Mouse (Mus musculus) midbrain, embryonic 10.5 days (tissue): Measurements from ENCODE around the gene Gstm4. TPM values are rescaled to one million over a fixed set of nuclear protein-coding genes. Genes with fewer than 3 reads are reported as not detected.

ENCODE experiments used
- DNase-seq: peaks from one replicate; pipeline ENCODE4 v3.0.0-alpha.2; 2017; ENCODE audit warnings: low spot score
- H3K27ac ChIP-seq: fragments of 300-500 bp; sonication (generic); replicated peaks from 2 replicates; pipeline ENCODE4 v1.5.1; 2016; ENCODE audit warnings: mild to moderate bottlenecking
- H3K27me3 ChIP-seq: fragments of 300-500 bp; sonication (generic); 2 replicates; pipeline ENCODE4 v1.6.1; 2016; ENCODE audit warnings: low read depth, mild to moderate bottlenecking; ENCODE audit not compliant: poor library complexity, severe bottlenecking
- H3K36me3 ChIP-seq: fragments of 300-500 bp; sonication (generic); 2 replicates; pipeline ENCODE4 v1.6.1; 2016; ENCODE audit warnings: mild to moderate bottlenecking, moderate library complexity
- H3K4me1 ChIP-seq: fragments of 300-500 bp; sonication (generic); 2 replicates; pipeline ENCODE4 v1.6.1; 2016
- H3K4me3 ChIP-seq: fragments of 300-500 bp; sonication (generic); 2 replicates; pipeline ENCODE4 v1.5.1; 2016; ENCODE audit warnings: mild to moderate bottlenecking, moderate library complexity
- H3K9me3 ChIP-seq: fragments of 300-500 bp; sonication (generic); replicated peaks from 2 replicates; pipeline ENCODE4 v1.6.1; 2016; ENCODE audit warnings: mild to moderate bottlenecking
- WGBS: fragments of 180-500 bp; shearing (Covaris S2); methylation state at CpG from one replicate; pipeline ENCODE4 v1.1.7; 2016; 5-methylcytosine and 5-hydroxymethylcytosine counted together
- polyA plus RNA-seq: library from polyadenylated mRNA; unstranded; fragments of >200 nt; fragmentation: Nextera tagmentation; extraction: Ambion mirVana; gene quantifications from 2 replicates; pipeline ENCODE4 v1.2.1, GENCODE M21; 2016

Gene Gstm4
- polyA plus RNA-seq, 1 experiment from 2014 or later = 12.4 TPM

DNA sequence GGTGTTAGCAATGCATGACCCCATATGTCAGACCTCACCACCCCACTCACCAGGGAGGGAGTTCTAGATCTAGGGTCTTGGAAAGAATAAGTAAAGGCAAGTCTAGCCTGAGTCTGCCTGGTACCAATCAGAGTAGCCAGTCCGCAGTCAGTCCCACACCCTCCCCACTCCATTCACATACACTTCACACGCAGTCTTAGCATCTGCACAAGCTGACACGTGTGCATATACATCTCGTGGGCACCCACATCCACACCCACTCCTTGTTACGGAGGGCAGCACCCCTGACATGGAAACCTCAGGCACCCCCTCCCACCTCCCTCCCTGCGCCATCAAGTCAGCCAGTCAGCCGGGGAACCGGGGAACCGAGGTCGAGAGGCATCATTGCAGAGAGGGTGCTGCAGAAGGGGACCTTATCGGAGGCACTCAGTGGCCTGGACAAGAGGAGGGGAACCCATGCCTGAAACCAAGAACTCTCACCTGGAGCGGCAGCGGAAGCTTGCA, 40.1 kb upstream of the Gstm4 start:
- 22% methylated on average over 13 of the region's 13 CpGs for WGBS
- Histone ChIP-seq H3K9me3 (no peaks in the 10 kb centered on the region), H3K27ac (peak overlapping the region; percentile 94), H3K4me1 (peaks cover 75% of the 10 kb centered on the region), H3K4me3 (peak overlapping the region; percentile 91), H3K27me3 (peaks cover 17% of the 10 kb centered on the region), H3K36me3 (peaks cover 12% of the 10 kb centered on the region)
- DNase-seq = no peak

DNA sequence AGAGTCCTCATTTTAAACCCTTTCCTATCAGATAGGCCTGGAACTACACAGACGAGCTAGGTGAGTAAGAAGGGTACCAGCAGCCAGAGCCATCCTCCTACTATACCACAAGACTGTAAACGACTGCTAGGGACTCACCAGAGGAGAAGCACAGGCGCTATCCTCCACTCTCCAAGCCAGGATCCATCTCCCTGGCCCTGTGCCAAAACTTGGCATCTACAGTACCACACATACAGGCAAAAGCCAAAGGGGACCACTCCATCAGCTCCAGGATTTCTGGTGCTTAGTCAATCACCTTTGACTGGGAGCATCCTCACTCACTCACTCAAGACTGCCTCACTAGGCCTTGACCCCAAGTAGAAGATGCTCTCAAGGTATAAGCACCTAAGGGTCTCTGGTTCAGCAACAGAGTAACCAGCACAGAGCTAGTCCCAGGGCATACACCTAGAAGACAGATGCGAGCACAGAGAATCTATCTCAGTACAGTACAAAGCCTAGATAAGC, 39.3 kb upstream of the Gstm4 start:
- Histone ChIP-seq H3K4me3 (peak overlapping the region; percentile 91; the same call in 1 of the 2 replicates), H3K9me3 (no peaks in the 10 kb centered on the region), H3K4me1 (peaks cover 68% of the 10 kb centered on the region), H3K27me3 (peaks cover 8% of the 10 kb centered on the region; the same call in 1 of the 2 replicates), H3K27ac (no peak overlapping the region), H3K36me3 (peaks cover 20% of the 10 kb centered on the region)
- DNase-seq = no peak
- WGBS = 83% methylated on average over 4 of the region's 4 CpGs

DNA sequence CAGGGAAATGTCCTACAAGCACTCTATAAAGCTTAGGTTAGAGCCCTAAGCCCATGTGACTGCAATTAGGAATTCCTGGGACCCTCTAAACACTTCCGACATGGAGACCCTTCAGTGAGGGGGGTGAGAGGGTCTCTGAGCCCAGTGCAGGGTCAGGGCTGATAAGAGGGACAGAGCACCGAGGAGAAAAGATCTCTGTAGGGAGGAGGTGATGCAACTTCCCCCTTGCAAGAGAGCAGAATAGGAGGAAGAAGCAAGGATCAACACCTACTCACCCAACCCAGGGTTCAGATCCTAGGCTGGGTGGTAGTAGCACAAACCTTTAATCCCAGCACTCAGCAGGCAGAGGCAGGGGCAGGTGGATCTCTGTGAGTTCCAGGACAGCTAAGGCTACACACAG, 38.5 kb upstream of the Gstm4 start:
- Histone ChIP-seq H3K9me3 (no peaks in the 10 kb centered on the region), H3K27me3 (peaks cover 5% of the 10 kb centered on the region; the same call in 1 of the 2 replicates), H3K4me3 (no peak overlapping the region; the same call in 1 of the 2 replicates), H3K27ac (peak overlapping the region; percentile 71; the same call in 1 of the 2 replicates), H3K4me1 (peaks cover 64% of the 10 kb centered on the region), H3K36me3 (peaks cover 27% of the 10 kb centered on the region)
- no peak for DNase-seq
- WGBS = 64% methylated on average over 2 of the region's 2 CpGs

DNA sequence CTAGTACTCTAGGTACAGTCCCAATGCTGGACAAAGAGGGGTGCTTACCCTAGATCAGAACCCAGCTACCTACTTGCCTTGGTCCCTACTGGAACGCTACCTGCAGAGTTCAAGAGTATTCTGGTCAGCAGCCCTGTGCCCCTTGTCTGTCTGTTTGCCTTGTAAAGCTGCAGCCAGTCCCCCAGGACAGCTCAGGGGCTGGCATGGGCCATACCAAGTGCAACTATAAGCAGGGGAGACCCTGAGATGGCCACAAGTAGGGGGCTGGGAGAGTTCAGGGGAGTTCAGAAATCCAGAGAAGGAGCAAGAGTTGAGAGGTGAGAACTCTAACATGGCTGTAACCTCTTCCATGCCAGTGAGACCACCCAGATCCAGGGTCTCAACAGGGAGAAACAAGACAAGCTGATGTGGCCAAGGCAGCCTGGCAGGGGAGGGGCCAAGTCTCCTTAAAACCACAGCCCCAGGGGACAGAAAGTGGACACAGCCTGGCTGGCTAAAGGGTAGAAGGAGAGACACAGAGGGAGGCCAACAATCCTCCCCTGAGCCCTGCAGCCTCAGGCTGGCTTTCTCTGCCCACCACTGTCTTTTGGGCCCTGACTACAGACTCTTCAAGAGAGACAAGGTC, 37.7 kb upstream of the Gstm4 start:
- WGBS = 71% methylated on average over 1 of the region's 1 CpGs
- Histone ChIP-seq H3K36me3 (peaks cover 35% of the 10 kb centered on the region), H3K4me1 (peaks cover 63% of the 10 kb centered on the region), H3K9me3 (no peaks in the 10 kb centered on the region), H3K4me3 (peak overlapping the region; percentile 23; the same call in 1 of the 2 replicates), H3K27ac (peak overlapping the region; percentile 71), H3K27me3 (peaks cover 3% of the 10 kb centered on the region; the same call in 1 of the 2 replicates)
- DNase-seq = peak; percentile 29

DNA sequence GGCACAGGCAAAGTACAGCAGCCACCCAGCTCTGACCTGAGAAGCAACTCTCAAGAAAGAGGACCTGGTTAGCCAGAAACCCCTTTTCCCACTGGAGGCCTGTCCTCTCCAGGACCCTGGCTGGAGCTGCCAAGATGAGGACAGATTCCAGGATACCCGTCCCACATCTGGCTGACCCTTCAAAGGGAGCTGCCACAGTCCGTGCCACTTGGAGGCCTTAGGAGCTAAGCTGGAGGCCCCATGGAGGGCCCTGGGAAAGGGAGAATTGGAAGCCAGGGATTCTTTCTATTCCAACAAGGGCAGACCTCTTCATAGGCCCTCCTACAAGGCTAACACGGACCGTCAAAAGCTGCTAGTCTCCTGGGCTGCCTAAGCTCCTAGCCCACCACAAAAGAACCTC, 37.0 kb upstream of the Gstm4 start:
- Histone ChIP-seq H3K4me1 (peaks cover 56% of the 10 kb centered on the region), H3K27ac (peak overlapping the region; percentile 71), H3K27me3 (no peaks in the 10 kb centered on the region), H3K36me3 (peaks cover 42% of the 10 kb centered on the region), H3K4me3 (peak overlapping the region; percentile 23; the same call in 1 of the 2 replicates), H3K9me3 (no peaks in the 10 kb centered on the region)
- WGBS = 61% methylated on average over 4 of the region's 4 CpGs
- DNase-seq = no peak

DNA sequence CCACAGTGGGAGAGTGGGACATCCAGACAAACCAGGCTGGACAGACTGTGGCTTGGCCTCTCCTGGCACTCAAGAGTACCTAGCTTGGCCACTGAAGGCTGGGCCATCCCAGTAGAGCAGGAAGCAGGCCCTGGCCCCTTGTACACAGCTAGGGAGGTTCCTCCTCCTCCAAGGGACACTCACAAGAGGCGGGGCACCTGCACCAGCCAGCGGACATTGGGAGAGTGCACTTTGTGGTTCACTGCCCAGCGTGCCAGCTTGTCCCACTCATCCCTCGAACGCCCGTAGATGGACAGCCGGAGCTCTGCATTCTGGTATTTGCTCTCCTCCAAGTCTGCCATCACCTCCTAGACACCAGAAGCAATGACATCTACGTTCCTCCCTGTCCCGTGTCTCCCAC, 32.1 kb upstream of the Gstm4 start:
- Histone ChIP-seq H3K9me3 (no peaks in the 10 kb centered on the region), H3K27ac (no peak overlapping the region), H3K4me3 (no peak overlapping the region), H3K27me3 (no peaks in the 10 kb centered on the region), H3K36me3 (peaks cover 83% of the 10 kb centered on the region), H3K4me1 (peaks cover 13% of the 10 kb centered on the region)
- 92% methylated on average over 9 of the region's 9 CpGs for WGBS
- DNase-seq = no peak

DNA sequence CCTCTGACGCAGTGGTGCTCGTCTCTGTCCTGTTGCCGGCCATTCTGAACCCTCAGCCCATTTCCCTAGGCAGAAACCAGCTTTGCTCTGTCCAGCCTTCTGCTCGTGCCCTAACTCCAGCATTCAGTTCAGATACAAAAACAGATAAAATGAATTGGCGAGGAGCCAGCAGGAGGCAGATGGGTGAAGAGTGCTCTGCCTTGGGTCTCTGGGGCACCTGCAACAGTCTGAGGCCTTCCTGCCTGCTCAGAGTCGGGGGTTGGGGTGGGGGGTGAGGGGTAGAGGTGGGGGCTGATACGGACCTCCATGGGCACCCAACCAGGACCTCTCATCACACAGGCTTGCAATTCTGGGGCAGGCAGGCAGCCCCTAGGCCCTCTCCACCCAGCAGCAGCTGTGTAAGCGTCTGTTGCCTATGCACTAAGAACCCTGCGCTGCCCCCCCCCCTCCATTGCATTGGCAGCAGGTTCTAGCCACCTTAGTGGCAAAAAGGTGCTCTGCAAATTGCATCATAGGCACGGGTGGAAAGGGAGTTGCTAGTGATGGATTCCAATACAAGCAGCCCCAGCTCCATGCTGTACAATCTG, 28.4 kb upstream of the Gstm4 start:
- no peak for DNase-seq
- no peak overlapping the region for H3K4me3 ChIP-seq
- H3K27ac ChIP-seq = no peak overlapping the region
- H3K4me1 ChIP-seq = peaks cover 5% of the 10 kb centered on the region; the same call in 1 of the 2 replicates
- peaks cover 56% of the 10 kb centered on the region for H3K36me3 ChIP-seq
- WGBS = 80% methylated on average over 10 of the region's 10 CpGs
- H3K27me3 ChIP-seq = no peaks in the 10 kb centered on the region
- no peaks in the 10 kb centered on the region for H3K9me3 ChIP-seq

DNA sequence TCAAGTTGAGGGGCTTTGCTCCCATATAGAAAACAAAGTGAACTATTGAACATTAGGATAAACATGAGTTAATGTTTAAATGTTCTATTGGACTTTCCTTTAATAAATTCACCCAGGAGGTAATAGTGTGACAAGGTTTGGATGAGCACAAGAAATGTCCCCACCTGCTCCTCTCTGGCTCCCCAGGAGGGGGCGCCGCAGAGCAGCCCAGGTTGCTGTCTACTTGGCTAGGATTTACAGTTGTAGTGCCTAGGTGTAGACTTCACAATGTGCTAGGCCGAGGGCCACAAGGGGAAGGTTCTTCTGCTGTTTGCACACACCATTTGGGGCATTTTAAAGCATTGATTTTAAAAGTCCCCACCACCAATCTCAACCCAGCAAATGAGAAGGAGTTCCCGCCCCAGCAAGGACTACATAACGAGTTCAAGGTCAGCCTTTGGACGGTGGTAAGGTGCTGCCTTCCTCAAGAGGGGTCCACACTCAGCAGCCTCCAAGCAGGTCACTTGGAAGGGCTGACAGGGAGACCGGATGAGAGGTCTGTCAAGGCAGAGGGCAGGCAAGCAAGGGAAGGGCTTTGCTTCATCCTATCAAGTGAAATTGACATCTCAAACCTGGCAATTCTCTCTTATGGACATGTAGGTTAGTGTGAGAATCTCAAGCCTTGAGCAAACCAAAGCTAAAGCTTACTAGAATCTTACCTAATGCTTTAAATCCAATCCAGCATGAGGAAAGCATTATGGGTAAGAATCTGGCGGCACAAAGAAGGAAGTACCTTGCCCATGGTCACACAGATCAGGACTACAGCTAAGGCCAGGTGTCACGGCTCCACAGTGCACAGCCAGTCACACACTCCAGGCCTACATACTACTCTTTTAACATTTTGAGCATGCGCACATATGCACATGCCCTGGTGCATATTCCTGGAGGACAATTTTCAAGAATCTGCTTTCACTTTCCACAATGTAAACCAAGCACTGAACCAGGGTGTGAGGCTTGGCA, 25.9 kb upstream of the Gstm4 start:
- Histone ChIP-seq H3K9me3 (no peaks in the 10 kb centered on the region), H3K27ac (no peak overlapping the region), H3K4me1 (peaks cover 5% of the 10 kb centered on the region; the same call in 1 of the 2 replicates), H3K36me3 (peaks cover 31% of the 10 kb centered on the region), H3K4me3 (no peak overlapping the region), H3K27me3 (no peaks in the 10 kb centered on the region)
- peak; percentile 51 for DNase-seq
- 69% methylated on average over 10 of the region's 10 CpGs for WGBS

DNA sequence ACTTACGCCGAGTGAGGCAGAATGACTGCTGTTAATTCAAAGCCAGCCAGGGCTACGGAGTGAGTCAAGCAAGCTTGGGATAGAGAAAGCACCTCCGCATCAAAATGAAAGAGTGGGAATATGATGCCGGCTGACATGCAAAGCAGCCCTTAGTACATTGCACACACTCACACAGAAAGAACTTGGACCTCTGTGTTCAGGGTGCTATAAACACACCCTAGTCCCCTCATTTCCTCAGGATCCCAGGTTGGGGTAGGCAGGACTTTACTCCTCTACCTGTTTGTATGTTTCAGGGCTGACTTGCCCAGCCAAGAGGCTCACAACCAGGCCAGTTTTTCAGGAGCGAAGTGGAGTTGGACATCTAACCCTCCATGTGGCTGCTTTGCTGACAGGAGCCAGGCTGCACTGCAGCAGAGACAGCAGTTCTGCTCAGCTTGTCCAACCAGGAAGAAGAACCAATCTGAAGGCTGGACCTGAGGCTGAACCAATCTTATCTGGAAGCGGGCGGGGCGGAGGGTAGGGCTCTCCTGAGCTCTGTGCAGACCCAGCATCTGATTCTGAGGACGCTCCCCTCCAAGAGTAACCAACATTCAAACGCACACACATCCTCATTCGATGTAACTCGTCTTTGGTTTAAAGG, 24.7 kb upstream of the Gstm4 start:
- Histone ChIP-seq H3K9me3 (no peaks in the 10 kb centered on the region), H3K27me3 (no peaks in the 10 kb centered on the region), H3K27ac (no peak overlapping the region), H3K4me3 (no peak overlapping the region), H3K36me3 (peaks cover 18% of the 10 kb centered on the region), H3K4me1 (peaks cover 5% of the 10 kb centered on the region; the same call in 1 of the 2 replicates)
- DNase-seq = no peak
- 81% methylated on average over 13 of the region's 13 CpGs for WGBS

DNA sequence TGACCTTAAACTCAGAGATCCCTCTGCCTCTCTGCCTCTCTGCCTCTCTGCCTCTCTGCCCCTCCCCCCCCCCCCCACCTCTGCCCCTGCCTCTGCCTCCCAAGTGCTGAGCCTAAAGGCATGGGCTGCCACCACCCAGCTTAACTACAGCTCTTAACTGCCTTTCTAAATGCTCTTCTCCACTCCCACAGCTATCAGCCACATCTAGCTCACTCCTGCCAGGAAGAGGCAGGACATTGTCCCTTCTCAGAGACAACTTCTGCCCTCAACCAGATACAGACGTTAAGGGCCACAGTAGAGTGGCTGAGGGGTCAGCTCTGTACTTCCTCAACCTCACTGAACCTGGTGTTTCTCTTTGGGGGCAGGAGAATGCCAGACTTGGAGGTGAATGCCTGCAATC, 24.1 kb upstream of the Gstm4 start:
- H3K4me3 ChIP-seq = no peak overlapping the region
- peaks cover 5% of the 10 kb centered on the region; the same call in 1 of the 2 replicates for H3K4me1 ChIP-seq
- no peaks in the 10 kb centered on the region for H3K27me3 ChIP-seq
- no peaks in the 10 kb centered on the region for H3K9me3 ChIP-seq
- H3K27ac ChIP-seq = no peak overlapping the region
- DNase-seq = no peak
- WGBS = 43% methylated on average over 1 of the region's 1 CpGs
- peaks cover 13% of the 10 kb centered on the region for H3K36me3 ChIP-seq

DNA sequence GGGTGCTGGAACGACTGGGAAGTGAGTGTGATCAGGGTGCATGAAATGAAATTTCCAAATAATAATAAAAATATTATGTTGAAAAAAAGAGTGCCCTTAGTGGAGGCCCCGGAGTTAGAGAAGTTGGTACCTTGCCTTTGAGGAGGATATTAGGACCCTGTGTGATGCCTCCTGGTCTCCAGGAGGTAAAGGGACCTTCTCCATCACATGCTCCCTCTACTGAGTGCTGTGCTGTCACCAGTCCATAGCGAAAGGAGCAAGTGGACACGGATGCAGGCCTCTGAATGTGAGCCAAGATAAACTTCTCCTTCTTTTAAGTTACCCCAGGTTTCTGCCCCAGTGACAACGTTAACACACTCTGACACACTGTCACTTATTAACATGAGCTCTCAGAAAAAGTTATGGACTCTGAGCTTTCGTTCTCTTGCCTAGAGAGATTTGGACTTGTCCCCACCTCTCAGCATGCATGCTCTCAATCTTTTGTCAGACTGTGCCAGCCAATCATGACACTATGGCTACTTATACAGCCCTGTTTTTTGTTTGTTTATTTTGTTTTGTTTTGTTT, 22.8 kb upstream of the Gstm4 start:
- Histone ChIP-seq H3K36me3 (no peaks in the 10 kb centered on the region), H3K27ac (no peak overlapping the region), H3K4me3 (no peak overlapping the region), H3K4me1 (no peaks in the 10 kb centered on the region), H3K9me3 (no peaks in the 10 kb centered on the region), H3K27me3 (no peaks in the 10 kb centered on the region)
- no peak for DNase-seq
- 81% methylated on average over 6 of the region's 6 CpGs for WGBS
